Comparison of ENCODE assay signal across 8 mouse cellular contexts in the genomic region with DNA sequence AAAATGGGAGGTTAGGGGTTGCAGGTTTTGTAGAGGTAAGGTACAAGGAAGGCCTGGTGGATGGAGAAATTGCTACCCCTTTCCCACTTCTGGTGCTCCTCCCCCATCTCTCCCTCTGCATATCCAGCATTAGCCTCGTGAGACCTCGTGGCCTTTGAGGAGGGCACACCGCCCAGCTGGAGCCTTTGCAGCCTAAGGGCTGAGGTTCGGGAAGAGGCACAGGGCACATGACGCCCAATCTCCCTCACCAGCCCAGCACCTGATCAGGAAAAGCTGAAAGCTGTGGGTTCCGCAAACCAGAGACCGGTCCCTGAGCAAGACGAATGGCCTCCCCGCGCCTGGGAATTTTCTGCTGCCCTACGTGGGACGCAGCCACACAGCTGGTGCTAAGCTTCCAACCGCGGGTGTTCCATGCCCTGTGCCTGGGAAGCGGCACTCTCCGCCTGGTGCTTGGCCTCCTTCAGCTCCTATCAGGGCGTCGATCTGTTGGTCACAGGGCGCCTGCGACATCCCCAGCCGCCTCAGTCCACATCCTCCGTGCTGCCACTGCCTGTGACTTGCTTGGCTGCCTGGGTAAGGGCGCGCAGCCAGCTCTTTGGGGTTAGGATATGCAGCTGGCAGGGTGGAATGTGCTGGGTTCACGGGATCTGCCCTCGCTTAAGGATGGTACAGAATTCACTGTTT. TPM values are rescaled to one million over a fixed set of nuclear protein-coding genes. Genes with fewer than 3 reads are reported as not detected.
DNase-seq lines count a peak whose midpoint lies in the region; ATAC-seq and TF ChIP-seq lines count a peak whose summit lies in the region.
"Had no signal": no experiment of that assay in that cellular context is flagged by ENCODE, and none has a peak within 500 bp of the region (broad histone marks: within the 10 kb centered on the region; RNA-seq: fewer than 3 reads in every experiment).

A gene (plus strand): TSS at position 202 of the 684 bp plus-strand sequence.

- no peak for TF ChIP-seq CTCF in E14TG2a.4 (conservative IDR thresholded peaks at IDR 0.05; ENCODE audit: low read length)
- TF ChIP-seq CTCF in lung, embryonic 14.5 days (IDR thresholded peaks at IDR 0.05; ENCODE audit: low read depth), result no peak

- H3K9me3 ChIP-seq in E14TG2a.4 (ENCODE audit: low read length), result no peaks in the 10 kb centered on the region
- no peaks in the 10 kb centered on the region for H3K9me3 ChIP-seq in forebrain, embryonic 11.5 days (ENCODE audit: control insufficient read depth, low read length)
- no peaks in the 10 kb centered on the region for H3K9me3 ChIP-seq in intestine, embryonic 16.5 days (ENCODE audit: control insufficient read depth, low read length)
- no peaks in the 10 kb centered on the region for H3K9me3 ChIP-seq in lung, embryonic 14.5 days (ENCODE audit: low read depth, low read length)

- DNase-seq in ES-CJ7 (ENCODE audit: low read depth, low spot score), result peak; percentile 11
- peak; percentile 50 for DNase-seq in forebrain, embryonic 11.5 days (ENCODE audit: low spot score)
- DNase-seq in lung, embryonic 14.5 days, result peak; percentile 24
- peak; percentile 6 for DNase-seq in right cerebral cortex, postnatal 25 days
- DNase-seq in urinary bladder, postnatal 10 days (ENCODE audit: low spot score), result no peak

- ATAC-seq in forebrain, embryonic 11.5 days (replicated peaks; ENCODE audit: low FRiP score), result no peak
- peak; percentile 56; the same call in 1 of the 2 replicates for ATAC-seq in intestine, embryonic 16.5 days
- ATAC-seq in lung, embryonic 14.5 days (ENCODE audit: insufficient read depth), result peak; percentile 60; the same call in 1 of the 2 replicates

- peak within 1 kb of the TSS; percentile 42; the same call in 1 of the 2 replicates for H3K4me2 ChIP-seq in forebrain, embryonic 11.5 days (ENCODE audit: low read depth, low read length, severe bottlenecking)
- H3K4me2 ChIP-seq in intestine, embryonic 16.5 days (ENCODE audit: low read depth, low read length), result peak within 1 kb of the TSS; percentile 43
- H3K4me2 ChIP-seq in lung, embryonic 14.5 days, result peak within 1 kb of the TSS; percentile 54

- peaks cover 9% of the 10 kb centered on the region; the same call in 1 of the 2 replicates for H3K27me3 ChIP-seq in E14TG2a.4 (ENCODE audit: insufficient read depth, low read length)
- peaks cover 11% of the 10 kb centered on the region; the same call in 1 of the 2 replicates for H3K27me3 ChIP-seq in forebrain, embryonic 11.5 days (ENCODE audit: control insufficient read depth, insufficient read depth, low read length)
- 0 out of 2 replicates have a peak, but pooled peaks cover 2% of the 10 kb centered on the region for H3K27me3 ChIP-seq in intestine, embryonic 16.5 days (replicated peaks; ENCODE audit: control insufficient read depth, insufficient read depth, low read length)
- no peaks in the 10 kb centered on the region for H3K27me3 ChIP-seq in lung, embryonic 14.5 days (ENCODE audit: insufficient read depth, low read length)

- H3K4me3 ChIP-seq in E14TG2a.4 (replicated peaks; ENCODE audit: low read length), result peak within 1 kb of the TSS; percentile 71
- no peak within 1 kb of the TSS for H3K4me3 ChIP-seq in forebrain, embryonic 11.5 days (ENCODE audit: low read depth, low read length)
- peak within 1 kb of the TSS; percentile 29 for H3K4me3 ChIP-seq in intestine, embryonic 16.5 days (ENCODE audit: low read length)
- peak within 1 kb of the TSS; percentile 22; the same call in 1 of the 2 replicates for H3K4me3 ChIP-seq in lung, embryonic 14.5 days (ENCODE audit: low read depth, low read length)

- 0 out of 2 replicates have a peak, but pooled peaks cover 3% of the 10 kb centered on the region for H3K4me1 ChIP-seq in E14TG2a.4 (replicated peaks; ENCODE audit: low read depth, low read length)
- H3K4me1 ChIP-seq in forebrain, embryonic 11.5 days (replicated peaks; ENCODE audit: control insufficient read depth, insufficient read depth, low read length), result 0 out of 2 replicates have a peak, but pooled peaks cover 2% of the 10 kb centered on the region
- no peaks in the 10 kb centered on the region for H3K4me1 ChIP-seq in intestine, embryonic 16.5 days (ENCODE audit: control insufficient read depth, insufficient read depth, low read length)
- H3K4me1 ChIP-seq in lung, embryonic 14.5 days (ENCODE audit: insufficient read depth), result no peaks in the 10 kb centered on the region

- no peak within 1 kb of the TSS for H3K27ac ChIP-seq in forebrain, embryonic 11.5 days (ENCODE audit: low read depth, low read length)
- H3K27ac ChIP-seq in intestine, embryonic 16.5 days (ENCODE audit: low read length), result no peak within 1 kb of the TSS
- no peak within 1 kb of the TSS for H3K27ac ChIP-seq in lung, embryonic 14.5 days (ENCODE audit: low read depth)
- H3K27ac ChIP-seq: liver, embryonic 14.5 days had no signal

- no peak within 1 kb of the TSS for H3K9ac ChIP-seq in forebrain, embryonic 11.5 days (ENCODE audit: low read length)
- H3K9ac ChIP-seq in intestine, embryonic 16.5 days (ENCODE audit: low read depth, low read length), result no peak within 1 kb of the TSS
- H3K9ac ChIP-seq in lung, embryonic 14.5 days, result no peak within 1 kb of the TSS
- H3K9ac ChIP-seq: liver, embryonic 14.5 days had no signal

- H3K36me3 ChIP-seq in E14TG2a.4 (ENCODE audit: insufficient read depth, low read length), result no peaks in the 10 kb centered on the region
- H3K36me3 ChIP-seq in forebrain, embryonic 11.5 days (ENCODE audit: control insufficient read depth, insufficient read depth, low read length), result no peaks in the 10 kb centered on the region
- H3K36me3 ChIP-seq in intestine, embryonic 16.5 days (ENCODE audit: control insufficient read depth, insufficient read depth, low read length), result no peaks in the 10 kb centered on the region
- no peaks in the 10 kb centered on the region for H3K36me3 ChIP-seq in lung, embryonic 14.5 days (ENCODE audit: insufficient read depth)

- WGBS in forebrain, embryonic 11.5 days, result 23% methylated on average over 26 of the region's 26 CpGs
- 17% methylated on average over 26 of the region's 26 CpGs for WGBS in intestine, embryonic 16.5 days
- WGBS in lung, embryonic 14.5 days, result 20% methylated on average over 25 of the region's 26 CpGs

RNA-seq across cellular contexts. Expression of the gene that starts here (rescaled TPM):
- 0.12 and 0.35 TPM in 2 replicates for polyA plus RNA-seq in forebrain, embryonic 11.5 days (2014; fragmentation: Nextera tagmentation; extraction: Ambion mirVana)
- 0.11 TPM in 1 of 2 replicates, not detected in the other for polyA plus RNA-seq in intestine, embryonic 16.5 days (2015; fragmentation: Nextera tagmentation; extraction: Ambion mirVana)
- 0.24 and 0.47 TPM in 2 replicates for polyA plus RNA-seq in lung, embryonic 14.5 days (2014; fragmentation: Nextera tagmentation; extraction: Ambion mirVana)

Comparison
In these comparisons a context has a peak if more than half of its experiments do, and no peak if none do; other contexts are left out.
1. Peak in DNase-seq and H3K4me2 ChIP-seq in forebrain, embryonic 11.5 days; RNA of the gene not detected or under 1 TPM.
2. Peak in ATAC-seq, H3K4me3 ChIP-seq and H3K4me2 ChIP-seq in intestine, embryonic 16.5 days; RNA of the gene not detected or under 1 TPM.
3. Peak in DNase-seq, ATAC-seq, H3K4me3 ChIP-seq and H3K4me2 ChIP-seq in lung, embryonic 14.5 days; RNA of the gene not detected or under 1 TPM.